Mouse (Mus musculus) urinary bladder, postnatal 36 days (tissue): ENCODE measurements around the gene Ppp4c.

Experiments
- DNase-seq, 2 experiments: peaks; one replicate each; pipeline ENCODE4 v3.0.0; 2022; ENCODE audit warnings: low spot score in 2 of 2, mixed read lengths in 1 of 2

The Ppp4c gene

DNA sequence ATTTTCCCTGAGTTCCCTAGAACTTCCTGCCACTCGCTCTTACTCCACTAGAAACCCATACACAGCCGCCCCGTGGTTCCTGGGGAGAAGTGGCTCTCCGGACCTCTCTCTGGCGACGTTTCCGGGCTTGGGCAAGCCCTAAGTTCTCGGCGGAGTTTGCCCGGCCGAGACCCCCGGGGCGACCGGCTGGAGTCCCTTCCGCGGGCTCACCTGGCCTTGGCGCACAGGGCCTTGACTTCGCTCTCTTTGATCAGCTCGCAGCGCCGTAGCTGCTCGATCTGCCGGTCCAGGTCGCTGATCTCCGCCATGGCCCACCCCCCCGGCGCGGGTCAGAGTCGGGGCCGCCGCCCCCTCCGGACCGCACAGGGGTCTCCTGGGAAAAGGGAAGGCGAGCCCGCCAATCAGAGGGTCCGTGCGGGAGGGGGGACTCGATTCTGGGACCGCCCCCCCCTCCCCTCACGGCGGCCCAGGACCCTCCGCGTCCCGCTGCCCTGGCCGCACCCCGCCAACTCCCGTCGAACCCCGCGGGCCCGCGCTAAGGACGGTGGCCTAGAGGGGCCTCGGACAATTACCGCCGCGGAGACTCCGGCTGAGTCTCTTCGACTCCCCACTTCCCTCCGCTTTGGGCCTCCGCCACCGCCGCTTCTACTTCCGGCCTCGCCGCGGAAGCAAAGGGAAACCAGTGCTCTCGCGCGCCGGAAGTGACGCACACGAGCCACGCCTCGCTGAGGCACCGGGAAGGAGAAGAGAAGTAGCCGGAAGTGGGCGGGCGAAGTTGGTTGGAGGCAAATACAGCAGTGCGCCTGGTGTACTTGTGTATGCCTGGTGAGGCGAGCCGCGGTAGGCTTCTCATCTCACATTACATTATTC, at the start of gene Ppp4c:
Ppp4c (minus strand) TSS at position 646 of the 870 bp plus-strand sequence.
- peak; percentile 93 to 96 for DNase-seq

GRCm38 (mm10) chr7:126833294-126833693, 41.0 kb upstream of the Ppp4c start:
- no peak for DNase-seq

GRCm38 (mm10) chr7:126832036-126832598, 39.8 kb upstream of the Ppp4c start:
- DNase-seq, result peak; percentile 55 to 57

DNA sequence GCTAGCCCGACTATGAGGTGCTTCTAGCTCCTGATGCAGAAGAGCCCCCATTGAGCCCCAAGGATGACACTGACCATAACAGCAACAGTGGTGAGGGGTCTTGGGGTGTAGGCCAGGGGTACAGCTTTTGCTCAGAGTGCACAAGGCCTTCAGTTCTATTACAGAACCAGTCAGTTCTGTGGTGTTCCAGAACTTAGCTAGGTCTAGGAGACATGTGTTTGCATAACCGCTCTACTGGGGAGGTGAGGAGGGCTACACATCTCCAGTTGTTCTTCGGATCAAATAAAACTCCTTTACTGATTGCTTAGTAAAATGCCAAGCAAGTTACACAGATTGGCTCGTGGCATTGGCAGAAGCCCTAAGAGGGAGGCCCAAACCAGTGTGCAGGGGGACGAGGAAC, 39.2 kb upstream of the Ppp4c start, which contains the start of gene 4930451I11Rik:
4930451I11Rik (minus strand) TSS at position 101 of the 400 bp plus-strand sequence.
- no peak for DNase-seq

- DNase-seq, result no peak
These were observed 33.7 kb upstream of the Ppp4c start for GRCm38 (mm10) chr7:126825952-126826351.

DNA sequence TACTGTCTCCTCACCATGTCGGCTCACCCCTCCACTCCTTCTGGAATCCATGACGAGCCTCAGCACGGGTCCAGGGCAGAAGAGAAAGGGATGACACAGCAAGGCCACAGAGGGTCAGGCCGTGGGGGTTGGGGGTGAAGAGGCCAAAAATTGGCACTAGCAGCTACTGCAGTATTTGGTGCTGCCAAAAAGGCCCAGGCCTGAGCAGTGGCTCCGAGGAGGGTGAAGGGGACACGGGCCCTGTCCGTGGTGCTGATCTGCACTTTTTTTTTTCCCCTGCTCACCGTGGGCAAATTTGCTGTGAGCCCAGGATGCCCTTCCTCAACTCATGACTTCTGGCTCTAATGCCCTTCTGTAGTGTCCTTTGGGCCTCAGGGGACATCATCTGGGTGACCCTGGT, 33.1 kb upstream of the Ppp4c start:
- DNase-seq, result no peak

DNA sequence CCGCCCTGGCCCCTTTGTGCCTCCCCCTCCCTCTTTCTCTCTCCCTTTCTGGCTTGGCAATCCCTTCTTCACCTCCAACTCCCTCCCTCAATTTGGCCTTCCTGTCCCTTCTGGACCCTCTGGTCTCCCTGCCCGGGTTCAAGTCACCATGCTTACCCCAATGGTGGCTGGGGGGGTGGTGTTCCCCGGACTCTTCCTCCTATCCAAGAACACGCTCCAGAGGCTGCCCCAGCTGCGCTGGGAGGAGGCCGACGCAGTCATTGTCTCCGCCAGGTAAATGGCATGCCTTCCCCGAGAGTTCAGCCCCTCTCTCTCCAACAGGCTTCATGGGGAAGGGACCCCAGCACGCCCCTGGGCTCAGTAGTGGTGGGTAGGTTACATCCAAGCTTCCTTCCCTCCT, 31.6 kb upstream of the Ppp4c start:
- no peak for DNase-seq

DNA sequence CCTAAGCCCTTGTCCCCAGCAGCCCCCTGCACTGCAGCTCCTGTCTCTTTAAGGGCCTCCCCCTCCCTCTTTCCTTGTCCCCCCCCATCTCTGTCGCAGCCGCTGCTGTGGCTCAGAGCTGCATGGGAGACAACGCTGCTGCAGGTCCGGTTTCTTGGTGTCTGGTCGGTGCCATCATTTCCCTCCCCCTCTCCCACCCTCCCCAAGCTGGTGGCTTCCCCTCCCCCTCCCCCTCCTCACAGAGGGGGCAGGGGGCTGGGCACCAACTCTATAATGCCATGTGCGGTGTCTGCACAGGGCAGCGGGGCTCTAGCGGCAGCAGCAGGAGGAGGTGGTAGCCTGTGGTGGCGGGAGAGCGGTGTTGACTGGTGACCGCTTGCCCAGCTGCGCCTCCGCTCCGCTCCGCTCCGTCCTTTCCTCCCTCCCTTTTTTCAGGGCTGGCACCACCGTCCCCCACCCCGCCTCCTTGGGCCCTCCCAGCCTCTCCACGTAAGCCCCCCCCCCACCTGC, 31.0 kb upstream of the Ppp4c start:
- DNase-seq, result no peak

GRCm38 (mm10) chr7:126822741-126823140, 30.4 kb upstream of the Ppp4c start:
- no peak for DNase-seq

DNA sequence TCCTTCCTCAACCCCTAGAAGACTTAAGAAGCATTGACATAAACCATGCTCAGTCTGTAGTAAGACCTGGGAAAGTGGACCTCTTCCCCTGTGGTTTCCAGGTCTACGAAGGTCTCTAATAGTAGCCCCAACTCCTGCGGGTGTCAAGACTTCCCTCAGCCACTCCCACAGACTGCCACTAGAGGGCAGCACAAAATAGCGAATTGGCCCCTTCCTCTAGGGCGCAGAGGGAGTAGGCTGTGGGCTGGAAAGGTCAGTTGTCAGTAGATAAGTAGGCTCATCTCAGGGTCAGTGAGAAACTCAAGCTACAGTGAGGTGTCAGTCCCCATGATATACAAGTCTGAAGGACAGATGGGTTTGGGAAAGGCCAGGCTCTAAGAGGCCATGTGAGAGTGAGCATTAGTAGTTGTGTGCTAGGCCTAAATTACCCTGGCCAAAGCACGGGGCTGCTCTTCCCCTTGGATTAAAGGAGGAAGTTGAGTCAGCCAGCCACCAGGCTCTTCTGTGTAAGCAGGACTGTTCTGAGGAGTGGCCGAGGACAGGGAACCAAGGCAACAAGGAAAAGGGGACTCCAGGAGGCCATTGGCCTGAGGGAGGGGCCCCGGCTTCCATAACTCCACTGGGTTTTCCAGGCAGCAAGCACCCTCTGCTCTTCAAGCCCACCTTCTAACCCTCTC, 29.7 kb upstream of the Ppp4c start:
- DNase-seq, result peak; percentile 67 to 76

- no peak for DNase-seq
These were observed 26.5 kb upstream of the Ppp4c start for GRCm38 (mm10) chr7:126818818-126819217.

DNA sequence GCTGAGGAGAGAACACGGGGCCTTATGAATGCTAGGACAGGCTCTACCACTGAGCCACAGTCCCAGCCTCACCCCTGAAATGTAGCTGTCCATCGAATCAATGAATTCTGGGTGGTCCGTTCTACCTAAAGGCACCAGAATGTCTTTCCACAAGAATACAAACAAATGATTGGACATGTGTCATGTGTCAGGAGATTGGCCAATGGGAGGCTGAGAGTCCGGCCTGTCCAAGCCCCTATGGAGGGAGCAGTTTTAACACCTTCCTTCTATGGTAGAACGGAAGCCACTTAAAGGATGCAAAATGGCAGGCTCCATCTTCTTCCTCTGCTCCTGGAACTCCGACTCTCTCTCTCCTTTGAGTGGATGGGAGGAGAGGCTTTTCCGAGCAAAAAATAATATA, 25.3 kb upstream of the Ppp4c start:
- no peak for DNase-seq

GRCm38 (mm10) chr7:126816494-126816893, 24.2 kb upstream of the Ppp4c start:
- DNase-seq, result no peak

GRCm38 (mm10) chr7:126815726-126816222, 23.5 kb upstream of the Ppp4c start:
- no peak for DNase-seq

GRCm38 (mm10) chr7:126809723-126810369, 17.6 kb upstream of the Ppp4c start:
- DNase-seq, result no peak

DNA sequence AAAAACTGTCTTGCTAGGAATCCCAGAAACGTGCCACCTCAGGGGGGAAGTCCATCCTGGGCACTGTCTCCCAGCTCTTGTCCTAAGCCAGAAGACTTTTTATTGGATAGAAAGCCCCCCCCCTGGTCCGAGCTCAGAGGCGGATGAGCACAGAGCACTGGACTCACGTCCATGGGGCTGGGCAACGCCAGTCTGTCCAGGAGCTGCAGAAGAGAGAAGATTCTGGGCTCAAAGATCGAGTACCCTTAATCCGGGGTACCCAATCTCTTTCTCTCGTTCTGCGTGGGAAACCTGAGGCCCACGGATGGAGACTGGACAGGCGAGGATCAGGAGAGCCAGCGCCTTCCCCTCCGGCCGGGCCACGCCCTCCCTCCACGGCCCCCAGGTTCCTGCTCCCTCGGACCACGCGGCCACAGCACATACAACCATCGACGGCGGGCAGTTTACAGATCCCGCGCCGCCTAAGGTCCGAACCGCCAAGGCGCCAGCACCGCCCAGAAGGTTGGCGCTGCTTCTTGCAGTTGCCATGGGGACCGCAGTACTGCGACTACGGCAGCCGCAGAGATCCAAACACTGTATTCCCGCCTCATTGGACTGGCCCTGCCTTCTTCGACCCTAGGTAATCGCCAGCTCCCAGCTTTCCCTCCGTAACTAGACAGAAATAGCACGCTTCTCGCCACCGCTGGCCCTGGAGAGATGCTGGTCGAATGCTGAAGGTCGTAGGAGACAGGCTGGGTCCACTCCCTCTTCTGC, 16.6 kb upstream of the Ppp4c start:
- DNase-seq, result peak; percentile 82 to 90

GRCm38 (mm10) chr7:126807405-126807804, 15.1 kb upstream of the Ppp4c start:
- DNase-seq, result no peak

DNA sequence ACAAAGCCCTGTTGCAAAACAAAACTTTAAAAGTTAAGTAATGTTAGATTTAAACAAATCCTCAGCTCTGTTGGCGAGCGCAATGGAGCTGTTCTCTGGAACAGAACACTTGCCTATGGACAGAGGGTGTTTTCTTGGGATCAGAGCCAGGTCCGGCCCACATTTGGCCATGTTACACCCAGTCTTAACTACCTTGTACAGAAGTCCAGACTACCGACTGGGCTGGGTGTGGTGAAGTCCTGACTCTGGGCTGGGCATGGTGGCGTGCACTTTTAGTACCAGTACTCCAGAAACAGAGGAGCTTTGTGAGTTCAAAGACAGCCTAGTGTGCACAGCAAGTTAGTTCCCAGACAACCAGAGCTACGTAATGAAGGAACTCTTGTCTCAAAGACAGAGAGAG, 14.7 kb upstream of the Ppp4c start:
- peak in 1 of 2 experiments; percentile 44 for DNase-seq

GRCm38 (mm10) chr7:126803751-126804150, 11.5 kb upstream of the Ppp4c start:
- DNase-seq, result no peak

DNA sequence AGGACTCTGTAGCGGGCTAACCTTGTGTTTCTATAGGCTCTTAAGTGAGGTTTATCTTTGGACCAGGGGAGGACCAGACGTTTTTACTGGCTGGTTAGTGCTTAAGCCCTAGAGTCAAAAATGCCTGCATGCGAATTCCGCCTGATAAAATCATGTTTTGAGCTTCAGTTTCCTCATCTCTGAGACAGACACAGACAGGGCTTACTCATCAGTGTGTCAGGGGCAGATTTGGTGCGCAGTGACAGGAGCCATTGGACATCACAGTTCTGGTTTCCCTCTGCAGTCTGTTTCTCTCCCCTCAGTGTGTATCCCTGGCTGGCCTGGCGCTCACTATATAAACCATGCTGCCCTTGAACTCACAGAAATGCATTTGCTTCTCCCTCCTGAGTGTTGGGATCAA, 10.9 kb upstream of the Ppp4c start:
- DNase-seq, result no peak
